Mouse (Mus musculus) MEL (cell line): Measurements from ENCODE around the gene Fus. TPM values are rescaled to one million over a fixed set of nuclear protein-coding genes. Genes with fewer than 3 reads are reported as not detected.

Source experiments
- DNase-seq: peaks from one replicate; pipeline ENCODE4 v3.0.0; 2011; ENCODE audit warnings: low read depth, low spot score
- H3K27ac ChIP-seq: 2 replicates; pipeline ENCODE4 v1.5.1; 2012; ENCODE audit warnings: low read depth, mild to moderate bottlenecking, control low read depth, low read length, moderate library complexity; ENCODE audit not compliant: control insufficient read depth
- H3K27me3 ChIP-seq, 2 experiments: fragments of 150-350 bp in 1 of 2; sonication (generic) in 1 of 2; 2 replicates each; pipeline ENCODE4 v1.6.1; 2012; ENCODE audit warnings: low read length in 2 of 2, mild to moderate bottlenecking in 2 of 2, improper control_type of control experiment in 1 of 2, moderate library complexity in 1 of 2; ENCODE audit not compliant: insufficient read depth in 2 of 2, control insufficient read depth in 1 of 2
- H3K36me3 ChIP-seq, 2 experiments: 2 replicates each; pipeline ENCODE4 v1.6.1; 2012 to 2014; ENCODE audit warnings: low read length in 2 of 2, improper control_type of control experiment in 1 of 2, inconsistent platforms in 1 of 2, mild to moderate bottlenecking in 1 of 2; ENCODE audit not compliant: insufficient read depth in 2 of 2, control insufficient read depth in 1 of 2
- H3K4me1 ChIP-seq, 2 experiments: fragments of 150-350 bp in 1 of 2; sonication (generic) in 1 of 2; 2 replicates each; pipeline ENCODE4 v1.6.1; 2012; ENCODE audit warnings: low read length in 2 of 2, improper control_type of control experiment in 1 of 2, mild to moderate bottlenecking in 1 of 2; ENCODE audit not compliant: insufficient read depth in 2 of 2, control insufficient read depth in 1 of 2
- H3K4me3 ChIP-seq, 2 experiments: fragments of 150-350 bp in 1 of 2; sonication (generic) in 1 of 2; 2 replicates each; pipeline ENCODE4 v1.5.1; 2012; ENCODE audit warnings: low read depth in 2 of 2, low read length in 2 of 2, mild to moderate bottlenecking in 2 of 2, moderate library complexity in 2 of 2, control low read depth in 1 of 2, improper control_type of control experiment in 1 of 2; ENCODE audit not compliant: control insufficient read depth in 1 of 2, insufficient read depth in 1 of 2
- H3K79me2 ChIP-seq: 2 replicates; pipeline ENCODE4 v1.6.1; 2012; ENCODE audit warnings: mild to moderate bottlenecking, low read length, moderate library complexity; ENCODE audit not compliant: control insufficient read depth, poor library complexity, insufficient read depth
- H3K9ac ChIP-seq: 2 replicates; pipeline ENCODE4 v1.6.1; 2012; ENCODE audit warnings: low read depth, mild to moderate bottlenecking, control low read depth, low read length, moderate library complexity; ENCODE audit not compliant: control insufficient read depth, poor library complexity, severe bottlenecking
- H3K9me3 ChIP-seq: fragments of 150-350 bp; sonication (generic); replicated peaks from 2 replicates; pipeline ENCODE4 v1.6.1; 2012; ENCODE audit warnings: mild to moderate bottlenecking, low read length, improper control_type of control experiment, moderate library complexity; ENCODE audit not compliant: insufficient read depth
- BHLHE40 ChIP-seq: IDR thresholded peaks from 2 replicates; pipeline ENCODE4 v1.6.1; 2012; ENCODE audit warnings: low read depth, mild to moderate bottlenecking, inconsistent platforms, low read length, improper control_type of control experiment, borderline replicate concordance
- CTCF ChIP-seq, 3 experiments: IDR thresholded peaks in 2 of 3; conservative IDR thresholded peaks in 1 of 3; 2 replicates each; pipeline ENCODE4 v1.5.1; 2011 to 2012; ENCODE audit warnings: low read length in 3 of 3, low read depth in 2 of 3, mild to moderate bottlenecking in 2 of 3, improper control_type of control experiment in 1 of 3, inconsistent platforms in 1 of 3, mixed read lengths in 1 of 3, moderate library complexity in 1 of 3; ENCODE audit not compliant: control insufficient read depth in 1 of 3, insufficient read depth in 1 of 3, poor library complexity in 1 of 3, severe bottlenecking in 1 of 3
- ELF1 ChIP-seq: IDR thresholded peaks from 2 replicates; pipeline ENCODE4 v1.6.1; 2014; ENCODE audit warnings: low read depth, mild to moderate bottlenecking, inconsistent platforms, low read length, improper control_type of control experiment, moderate library complexity
- EP300 ChIP-seq, 2 experiments: IDR thresholded peaks; 2 replicates each; pipeline ENCODE4 v1.6.1; 2011; ENCODE audit warnings: improper control_type of control experiment in 2 of 2, low read length in 2 of 2, low read depth in 1 of 2, mild to moderate bottlenecking in 1 of 2
- ETS1 ChIP-seq: IDR thresholded peaks from 2 replicates; pipeline ENCODE4 v1.6.1; 2012; ENCODE audit warnings: low read depth, mild to moderate bottlenecking, inconsistent platforms, low read length, improper control_type of control experiment, moderate library complexity
- JUND ChIP-seq: IDR thresholded peaks from 2 replicates; pipeline ENCODE4 v1.6.1; 2011; ENCODE audit warnings: low read depth, mild to moderate bottlenecking, improper control_type of control experiment, low read length
- KAT2A ChIP-seq: conservative IDR thresholded peaks from 2 replicates; pipeline ENCODE4 v1.6.1; 2012; ENCODE audit warnings: low read depth, low read length, improper control_type of control experiment, inconsistent platforms
- MAFK ChIP-seq: IDR thresholded peaks from 2 replicates; pipeline ENCODE4 v1.6.1; 2011; ENCODE audit warnings: low read depth, mild to moderate bottlenecking, low read length, improper control_type of control experiment, borderline replicate concordance
- MAX ChIP-seq: IDR thresholded peaks from 2 replicates; pipeline ENCODE4 v1.6.1; 2011; ENCODE audit warnings: low read length, improper control_type of control experiment
- MAZ ChIP-seq: IDR thresholded peaks from 2 replicates; pipeline ENCODE4 v1.6.1; 2012; ENCODE audit warnings: low read depth, mild to moderate bottlenecking, inconsistent platforms, low read length, improper control_type of control experiment
- NELFE ChIP-seq: IDR thresholded peaks from 2 replicates; pipeline ENCODE4 v1.6.1; 2011; ENCODE audit warnings: low read depth, low read length, improper control_type of control experiment
- POLR2AphosphoS5 ChIP-seq: IDR thresholded peaks from 2 replicates; pipeline ENCODE4 v1.6.1; 2012; ENCODE audit warnings: low read depth, borderline replicate concordance, mild to moderate bottlenecking, inconsistent platforms, low read length, moderate library complexity, mixed read lengths
- RAD21 ChIP-seq: IDR thresholded peaks from 2 replicates; pipeline ENCODE4 v1.6.1; 2011; ENCODE audit warnings: mild to moderate bottlenecking, low read depth, low read length, improper control_type of control experiment
- SMC3 ChIP-seq: IDR thresholded peaks from 2 replicates; pipeline ENCODE4 v1.6.1; 2011; ENCODE audit warnings: low read depth, low read length, improper control_type of control experiment
- TAL1 ChIP-seq: IDR thresholded peaks from 2 replicates; pipeline ENCODE4 v1.6.1; 2012; ENCODE audit warnings: mild to moderate bottlenecking, inconsistent platforms, low read length, moderate library complexity, mixed read lengths
- TBP ChIP-seq: IDR thresholded peaks from 2 replicates; pipeline ENCODE4 v1.8.0; 2011; ENCODE audit warnings: low read depth, low read length, improper control_type of control experiment
- TCF12 ChIP-seq: IDR thresholded peaks from 2 replicates; pipeline ENCODE4 v1.6.1; 2014; ENCODE audit warnings: low read depth, mild to moderate bottlenecking, inconsistent platforms, low read length, improper control_type of control experiment, moderate library complexity
- UBTF ChIP-seq: IDR thresholded peaks from 2 replicates; pipeline ENCODE4 v1.6.1; 2012; ENCODE audit warnings: low read depth, mild to moderate bottlenecking, inconsistent platforms, low read length, improper control_type of control experiment, moderate library complexity, borderline replicate concordance; ENCODE audit not compliant: insufficient read depth
- USF1 ChIP-seq: IDR thresholded peaks from 2 replicates; pipeline ENCODE4 v1.6.1; 2014; ENCODE audit warnings: low read depth, mild to moderate bottlenecking, inconsistent platforms, low read length, improper control_type of control experiment, moderate library complexity
- ZNF384 ChIP-seq: IDR thresholded peaks from 2 replicates; pipeline ENCODE4 v1.6.1; 2012; ENCODE audit warnings: low read depth, mild to moderate bottlenecking, inconsistent platforms, low read length, improper control_type of control experiment
- polyA plus RNA-seq, 2 experiments: library from polyadenylated mRNA; stranded (reverse) in 1 of 2; unstranded in 1 of 2; fragments of >175 nt in 1 of 2; fragments of >200 nt in 1 of 2; gene quantifications; 2 replicates each; pipeline versions ENCODE4 v1.2.1 to v1.2.4; 2012; ENCODE audit warnings: low replicate concordance in 2 of 2, low read depth in 1 of 2; ENCODE audit not compliant: insufficient read length in 2 of 2, insufficient read depth in 1 of 2, missing spikeins in 1 of 2
- total RNA-seq: library from RNA; depleted of rRNA; stranded (reverse); fragments of 300-350 nt; gene quantifications from 2 replicates; pipeline ENCODE4 v1.2.3, GENCODE M21; 2012

Gene Fus
- total and polyA plus RNA-seq, 3 experiments, result 49.7 to 848 (median 346) TPM

GRCm38 (mm10) chr7:127935028-127935722 lies 32.1 kb upstream of the Fus start (continued):
- TF ChIP-seq NELFE, result peak; percentile 84
- no peak for TF ChIP-seq TAL1
- TF ChIP-seq CTCF (IDR thresholded peaks at IDR 0.05 in 2 of 3, conservative IDR thresholded peaks at IDR 0.05 in 1 of 3; ENCODE audit: control insufficient read depth in 1 of 3, insufficient read depth in 1 of 3, low read depth in 2 of 3, low read length in 3 of 3, poor library complexity in 1 of 3, severe bottlenecking in 1 of 3), result peak; percentile 78 to 97 (median 95)
- TF ChIP-seq TBP, result peak; percentile 78
- no peak for TF ChIP-seq MAZ
- peak; percentile 85 for TF ChIP-seq RAD21
- no peak for TF ChIP-seq BHLHE40
- peak; percentile 95 for TF ChIP-seq ZNF384
- TF ChIP-seq MAX, result peak; percentile 87

GRCm38 (mm10) chr7:127935748-127936159 lies 31.5 kb upstream of the Fus start:
- H3K27me3 ChIP-seq, result no peaks in the 10 kb centered on the region
- peaks cover 0 to 10% of the 10 kb centered on the region in 2 experiments; a peak in 2 of 4 replicates for H3K36me3 ChIP-seq
- no peak for TF ChIP-seq BHLHE40
- no peak for TF ChIP-seq KAT2A
- TF ChIP-seq UBTF, result no peak
- no peak for TF ChIP-seq MAFK
- no peak for TF ChIP-seq ETS1
- no peak for TF ChIP-seq USF1
- TF ChIP-seq TCF12, result no peak
- TF ChIP-seq SMC3, result no peak
- no peak for TF ChIP-seq ELF1
- TF ChIP-seq EP300 (IDR thresholded peaks at IDR 0.05; ENCODE audit: low read depth in 1 of 2, low read length in 2 of 2), result no peak
- TF ChIP-seq NELFE, result no peak
- TF ChIP-seq POLR2AphosphoS5, result no peak
- no peak for TF ChIP-seq JUND
- TF ChIP-seq, all 39 proteins: peak for 0
- DNase-seq, result no peak
- peak overlapping the region; percentile 92 for H3K9ac ChIP-seq
- H3K4me1 ChIP-seq, result peaks cover 2 to 7% of the 10 kb centered on the region in 2 experiments; a peak in 3 of 4 replicates
- H3K27ac ChIP-seq, result 0 out of 2 replicates have a peak overlapping the region, but pooled peaks have one; percentile 20
- H3K79me2 ChIP-seq, result peaks cover 1% of the 10 kb centered on the region; the same call in 1 of the 2 replicates
- peak overlapping the region; percentile 79 to 89 for H3K4me3 ChIP-seq
- no peaks in the 10 kb centered on the region for H3K9me3 ChIP-seq
